Mouse (Mus musculus) lung, postnatal 0 days (tissue): ENCODE results near the gene Napepld.
A peak's percentile ranks its signal among the peaks of the same experiment; 100 is the strongest.

Source experiments
- CTCF ChIP-seq: IDR thresholded peaks from 2 replicates; pipeline ENCODE4 v1.5.1; 2016; ENCODE audit warnings: antibody characterized with exemption, mild to moderate bottlenecking
- EP300 ChIP-seq: IDR thresholded peaks from 2 replicates; pipeline ENCODE4 v1.6.1; 2016; ENCODE audit warnings: antibody characterized with exemption, mild to moderate bottlenecking, control low read depth

DNA sequence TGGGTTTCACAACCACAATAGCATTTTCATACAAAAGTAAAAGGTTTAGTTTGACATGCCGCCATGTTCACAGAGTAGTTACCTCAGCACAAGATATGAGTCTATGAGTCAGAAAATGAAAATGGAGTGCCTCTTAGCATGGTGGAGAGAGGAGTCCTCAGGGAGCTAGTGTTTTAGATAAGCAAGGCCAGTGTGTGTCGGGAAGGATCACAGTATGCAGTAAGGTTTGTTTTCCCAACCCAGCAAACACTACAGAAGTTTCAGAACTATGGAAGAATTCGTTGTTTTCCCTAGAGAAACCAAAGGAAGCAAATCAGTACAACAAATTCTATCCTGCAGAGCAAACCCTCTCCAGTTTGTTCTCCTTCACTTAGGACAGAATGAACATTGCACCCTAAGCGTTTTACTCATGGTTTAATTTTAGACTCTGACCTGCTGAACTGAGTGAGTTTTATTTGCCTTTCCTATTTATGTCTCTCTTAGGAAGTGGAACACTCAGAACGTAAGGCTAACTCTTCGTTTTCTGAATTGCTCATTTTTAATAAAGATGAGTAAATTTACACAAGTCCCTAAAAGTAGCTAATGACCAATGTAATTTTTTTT lies 1.8 kb upstream of the Napepld start:
- TF ChIP-seq CTCF = no peak
- peak; percentile 44 for TF ChIP-seq EP300
